Mouse (Mus musculus): ENCODE data around the gene Gpd2.

- TF ChIP-seq ZNF384 (IDR thresholded peaks at IDR 0.05; ENCODE audit: low read depth, low read length) (no peak), ZC3H11A (IDR thresholded peaks at IDR 0.05; ENCODE audit: borderline replicate concordance, low read depth, low read length) (no peak)
Observed at GRCm38 (mm10) chr2:57229647-57230240, 7.7 kb upstream of the Gpd2 start.

All from ES-E14 (cell line).